Mouse (Mus musculus) cerebellum, adult 2 months (tissue): Measurements from ENCODE around the gene Mrto4.

Experiments used
- CTCF ChIP-seq: fragments of 200-500 bp; IDR thresholded peaks from 2 replicates; pipeline ENCODE4 v1.5.1; 2011; ENCODE audit warnings: low read depth, mild to moderate bottlenecking, control low read depth, low read length, moderate library complexity, borderline replicate concordance; ENCODE audit not compliant: insufficient read depth
- POLR2A ChIP-seq: fragments of 200-500 bp; IDR thresholded peaks from 2 replicates; pipeline ENCODE4 v1.6.1; 2011; ENCODE audit warnings: low read length, control low read depth, borderline replicate concordance; ENCODE audit not compliant: insufficient read depth

GRCm38 (mm10) chr4:139297566-139297965 is 54.8 kb downstream of the Mrto4 start:
- 0 out of 2 replicates have a peak, but pooled peaks have one; percentile 11 for TF ChIP-seq POLR2A
- peak; percentile 59; the same call in 1 of the 2 replicates for TF ChIP-seq CTCF
